Mouse (Mus musculus): ENCODE results near the gene Cers6.

The Cers6 gene

GRCm38 (mm10) chr2:69019821-69020489 is 158.7 kb downstream of the Cers6 start:
- no peak for DNase-seq (ENCODE audit: low spot score)

GRCm38 (mm10) chr2:69020636-69021310 is 159.5 kb downstream of the Cers6 start:
- no peak for DNase-seq (ENCODE audit: low spot score)

GRCm38 (mm10) chr2:69021516-69021915 is 160.3 kb downstream of the Cers6 start:
- DNase-seq (ENCODE audit: low spot score): no peak

GRCm38 (mm10) chr2:69024856-69025255 is 163.6 kb downstream of the Cers6 start:
- DNase-seq (ENCODE audit: low spot score): no peak

GRCm38 (mm10) chr2:69032562-69032961 is 171.3 kb downstream of the Cers6 start:
- no peak for DNase-seq (ENCODE audit: low spot score)

GRCm38 (mm10) chr2:69035457-69035856 is 174.2 kb downstream of the Cers6 start:
- DNase-seq (ENCODE audit: low spot score): no peak

- DNase-seq (ENCODE audit: low spot score): no peak
These were observed 176.1 kb downstream of the Cers6 start for GRCm38 (mm10) chr2:69037362-69037761.

GRCm38 (mm10) chr2:69042327-69043106 is 181.3 kb downstream of the Cers6 start:
- DNase-seq (ENCODE audit: low spot score): no peak

GRCm38 (mm10) chr2:69043431-69044118 is 182.3 kb downstream of the Cers6 start:
- DNase-seq (ENCODE audit: low spot score): peak; percentile 41

- DNase-seq (ENCODE audit: low spot score): no peak
These were observed 184.7 kb downstream of the Cers6 start for GRCm38 (mm10) chr2:69045926-69046325.

- DNase-seq (ENCODE audit: low spot score): no peak
These were observed 186.1 kb downstream of the Cers6 start for GRCm38 (mm10) chr2:69047297-69047696.

- no peak for DNase-seq (ENCODE audit: low spot score)
These were observed 186.6 kb downstream of the Cers6 start for GRCm38 (mm10) chr2:69047805-69048204.

- DNase-seq (ENCODE audit: low spot score): no peak
These were observed 187.9 kb downstream of the Cers6 start for GRCm38 (mm10) chr2:69049179-69049578.

GRCm38 (mm10) chr2:69050189-69050588 is 188.9 kb downstream of the Cers6 start:
- no peak for DNase-seq (ENCODE audit: low spot score)

- no peak for DNase-seq (ENCODE audit: low spot score)
These were observed 190.4 kb downstream of the Cers6 start for GRCm38 (mm10) chr2:69051596-69051995.

GRCm38 (mm10) chr2:69053210-69053858 is 192.1 kb downstream of the Cers6 start:
- no peak for DNase-seq (ENCODE audit: low spot score)

- peak; percentile 55 for DNase-seq (ENCODE audit: low spot score)
These were observed 193.0 kb downstream of the Cers6 start for GRCm38 (mm10) chr2:69054279-69054678.

- no peak for DNase-seq (ENCODE audit: low spot score)
These were observed 193.9 kb downstream of the Cers6 start for GRCm38 (mm10) chr2:69055174-69055573.

- DNase-seq (ENCODE audit: low spot score): no peak
These were observed 200.1 kb downstream of the Cers6 start for GRCm38 (mm10) chr2:69061313-69061712.

- no peak for DNase-seq (ENCODE audit: low spot score)
These were observed 200.9 kb downstream of the Cers6 start for GRCm38 (mm10) chr2:69061910-69062689.

- DNase-seq (ENCODE audit: low spot score): no peak
These were observed 203.5 kb downstream of the Cers6 start for GRCm38 (mm10) chr2:69064759-69065158.
